Mouse (Mus musculus) bone marrow macrophage, adult 2 months (primary cell): Measurements from ENCODE around the gene Tec.

Experiments
- CTCF ChIP-seq: IDR thresholded peaks from 2 replicates; pipeline ENCODE4 v1.5.1; 2012; ENCODE audit warnings: low read depth, mild to moderate bottlenecking, low read length, moderate library complexity
- POLR2A ChIP-seq: IDR thresholded peaks from 2 replicates; pipeline ENCODE4 v1.6.1; 2012; ENCODE audit warnings: mild to moderate bottlenecking, low read depth, low read length, borderline replicate concordance

DNA sequence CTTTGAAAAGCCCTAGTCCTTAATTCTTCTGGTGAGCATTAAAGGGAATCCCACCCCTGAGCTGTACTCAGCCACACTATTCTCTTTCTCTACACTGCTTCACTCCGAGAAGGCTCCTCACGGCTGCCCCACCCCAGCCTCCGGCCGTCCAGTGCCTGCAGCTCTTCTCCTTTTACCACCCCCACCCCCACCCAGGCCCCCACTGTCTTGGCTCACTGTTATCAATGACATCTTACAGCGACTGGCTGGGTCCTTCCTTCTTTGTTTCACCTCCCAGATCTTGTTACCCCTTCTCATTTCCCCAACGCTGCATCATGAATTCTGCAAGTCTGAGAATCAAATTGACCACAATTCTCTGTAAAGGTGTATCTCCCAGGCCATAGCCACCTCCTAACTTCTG lies 29.7 kb upstream of the Tec start:
- no peak for TF ChIP-seq CTCF
- no peak for TF ChIP-seq POLR2A
